ENCODE assay signal across 8 mouse cellular contexts in the genomic region with DNA sequence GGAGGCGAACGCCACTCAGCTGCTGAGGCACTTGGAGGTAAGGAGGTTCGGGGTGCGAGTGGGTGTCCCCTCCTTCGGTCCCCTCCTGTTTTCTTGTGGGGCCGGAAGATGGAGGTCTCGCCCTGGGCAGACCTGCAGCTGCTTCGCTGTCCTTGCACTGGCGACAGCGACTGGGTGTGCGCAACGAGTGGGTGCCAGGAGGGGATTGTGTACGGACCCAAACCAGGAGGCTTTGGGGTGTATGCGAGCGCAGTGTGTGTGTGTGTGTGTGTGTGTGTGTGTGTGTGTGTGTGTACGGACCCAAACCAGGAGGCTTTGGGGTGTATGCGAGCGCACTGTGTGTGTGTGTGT. TPM values are rescaled to one million over a fixed set of nuclear protein-coding genes. Genes with fewer than 3 reads are reported as not detected.
DNase-seq lines count a peak whose midpoint lies in the region; ATAC-seq lines count a peak whose summit lies in the region.

No protein-coding gene starts in this region.

- intact Hi-C loops in heart, postnatal 25 days (cut with DNase I) = no loop called here

- no peaks in the 10 kb centered on the region for H3K9me3 ChIP-seq in heart, embryonic 11.5 days (replicated peaks; ENCODE audit: control insufficient read depth, low read length)
- H3K9me3 ChIP-seq in hindbrain, embryonic 12.5 days (replicated peaks) = no peaks in the 10 kb centered on the region

- H3K9ac ChIP-seq in heart, embryonic 11.5 days (ENCODE audit: low read depth, low read length) = peak overlapping the region; percentile 99
- H3K9ac ChIP-seq in hindbrain, embryonic 12.5 days = peak overlapping the region; percentile 94

- H3K4me1 ChIP-seq in heart, embryonic 11.5 days (ENCODE audit: control insufficient read depth, insufficient read depth, low read length) = peaks cover 10% of the 10 kb centered on the region
- peaks cover 22% of the 10 kb centered on the region for H3K4me1 ChIP-seq in hindbrain, embryonic 12.5 days

- no peaks in the 10 kb centered on the region for H3K27me3 ChIP-seq in heart, embryonic 11.5 days (ENCODE audit: control insufficient read depth, insufficient read depth, low read length)
- no peaks in the 10 kb centered on the region for H3K27me3 ChIP-seq in hindbrain, embryonic 12.5 days

- peak; percentile 51 for ATAC-seq in heart, embryonic 11.5 days (replicated peaks; ENCODE audit: insufficient number of reproducible peaks, low FRiP score, low TSS enrichment)
- ATAC-seq in hindbrain, embryonic 12.5 days (ENCODE audit: low FRiP score) = peak; percentile 53
- peak; percentile 60 for ATAC-seq in megakaryocyte-erythroid progenitor cell, adult 5-6 weeks (replicated peaks; ENCODE audit: low FRiP score, low TSS enrichment, poor library complexity, severe bottlenecking)

- H3K27ac ChIP-seq in heart, embryonic 11.5 days (ENCODE audit: low read depth, low read length) = no peak overlapping the region
- H3K27ac ChIP-seq in hindbrain, embryonic 12.5 days = no peak overlapping the region

- 0% methylated on average over 18 of the region's 18 CpGs for WGBS in heart, embryonic 11.5 days (ENCODE audit: insufficient replicate concordance)
- under 1% methylated on average over 18 of the region's 18 CpGs for WGBS in hindbrain, embryonic 12.5 days

- peaks cover under 1% of the 10 kb centered on the region; the same call in 1 of the 2 replicates for H3K36me3 ChIP-seq in heart, embryonic 11.5 days (ENCODE audit: control insufficient read depth, insufficient read depth, low read length)
- 0 out of 2 replicates have a peak, but pooled peaks cover under 1% of the 10 kb centered on the region for H3K36me3 ChIP-seq in hindbrain, embryonic 12.5 days

- no peak for DNase-seq in heart, postnatal 25 days (ENCODE audit: low spot score)
- peak; percentile 39 for DNase-seq in MEL-GATA-1-ER (ENCODE audit: extremely low read depth, low read depth)
- DNase-seq in layer of hippocampus, adult 9-11 months = no peak
- DNase-seq in adrenal gland, postnatal 10 days = no peak
- DNase-seq in kidney, adult 18-20 months = no peak

- H3K4me2 ChIP-seq in heart, embryonic 11.5 days = peak overlapping the region; percentile 72
- peak overlapping the region; percentile 90 for H3K4me2 ChIP-seq in hindbrain, embryonic 12.5 days (replicated peaks)

- H3K4me3 ChIP-seq in heart, embryonic 11.5 days (ENCODE audit: low read depth, low read length) = peak overlapping the region; percentile 84
- peak overlapping the region; percentile 89 for H3K4me3 ChIP-seq in hindbrain, embryonic 12.5 days

RNA-seq across cellular contexts. Expression of gene Cip2a, which starts 0.3 kb away (rescaled TPM):
- 30.0 and 32.3 TPM in 2 replicates for polyA plus RNA-seq in heart, embryonic 11.5 days (2014; fragmentation: Nextera tagmentation; extraction: Ambion mirVana)
- total RNA-seq in heart, postnatal 25 days (2021) = under 1 TPM; 0.75 to 0.94 TPM
- 27.2 and 27.9 TPM in 2 replicates for polyA plus RNA-seq in hindbrain, embryonic 12.5 days (2016; fragmentation: Nextera tagmentation; extraction: Ambion mirVana)
- total RNA-seq in megakaryocyte-erythroid progenitor cell, adult 5-6 weeks (2014; fragmentation: Nextera tagmentation) = 38.4 and 49.3 TPM in 2 replicates
- total RNA-seq in megakaryocyte-erythroid progenitor cell, adult 5-6 weeks (2017) = 87.4 and 92.6 TPM in 2 replicates
- total RNA-seq in adrenal gland, postnatal 10 days (2021) = 1 to 10 TPM; 7.4 to 7.7 TPM

RNA-seq across cellular contexts. Expression of gene Dzip3, which starts 0.4 kb away (rescaled TPM):
- 26.3 and 27.8 TPM in 2 replicates for polyA plus RNA-seq in heart, embryonic 11.5 days (2014; fragmentation: Nextera tagmentation; extraction: Ambion mirVana)
- 1 to 10 TPM; 6.6 to 9.0 TPM for total RNA-seq in heart, postnatal 25 days (2021)
- 44.9 and 56.1 TPM in 2 replicates for polyA plus RNA-seq in hindbrain, embryonic 12.5 days (2016; fragmentation: Nextera tagmentation; extraction: Ambion mirVana)
- 27.4 and 29.4 TPM in 2 replicates for total RNA-seq in megakaryocyte-erythroid progenitor cell, adult 5-6 weeks (2014; fragmentation: Nextera tagmentation)
- 30.4 and 36.9 TPM in 2 replicates for total RNA-seq in megakaryocyte-erythroid progenitor cell, adult 5-6 weeks (2017)
- total RNA-seq in adrenal gland, postnatal 10 days (2021) = 10 to 100 TPM; 14.5 to 19.1 TPM

Comparison
In these comparisons a context has a peak if more than half of its experiments do, and no peak if none do; other contexts are left out.
1. RNA of gene Cip2a, which starts 0.3 kb away (total RNA-seq): 38.4 to 92.6 TPM in megakaryocyte-erythroid progenitor cell, adult 5-6 weeks; 7.4 to 7.7 TPM in adrenal gland, postnatal 10 days and 0.75 to 0.94 TPM in heart, postnatal 25 days; every median in the first group is over 4 times any median in the second.
2. Peak in every context shown above with its lines, with median percentiles within 50 percentile points of each other: ATAC-seq.